Mouse (Mus musculus): ENCODE measurements around the gene Bnipl.
"Not testable (repeated sequence)": the region's sequence is repeated elsewhere in the genome, so short reads cannot be mapped to it uniquely, and the experiment has no call there.

The Bnipl gene

DNA sequence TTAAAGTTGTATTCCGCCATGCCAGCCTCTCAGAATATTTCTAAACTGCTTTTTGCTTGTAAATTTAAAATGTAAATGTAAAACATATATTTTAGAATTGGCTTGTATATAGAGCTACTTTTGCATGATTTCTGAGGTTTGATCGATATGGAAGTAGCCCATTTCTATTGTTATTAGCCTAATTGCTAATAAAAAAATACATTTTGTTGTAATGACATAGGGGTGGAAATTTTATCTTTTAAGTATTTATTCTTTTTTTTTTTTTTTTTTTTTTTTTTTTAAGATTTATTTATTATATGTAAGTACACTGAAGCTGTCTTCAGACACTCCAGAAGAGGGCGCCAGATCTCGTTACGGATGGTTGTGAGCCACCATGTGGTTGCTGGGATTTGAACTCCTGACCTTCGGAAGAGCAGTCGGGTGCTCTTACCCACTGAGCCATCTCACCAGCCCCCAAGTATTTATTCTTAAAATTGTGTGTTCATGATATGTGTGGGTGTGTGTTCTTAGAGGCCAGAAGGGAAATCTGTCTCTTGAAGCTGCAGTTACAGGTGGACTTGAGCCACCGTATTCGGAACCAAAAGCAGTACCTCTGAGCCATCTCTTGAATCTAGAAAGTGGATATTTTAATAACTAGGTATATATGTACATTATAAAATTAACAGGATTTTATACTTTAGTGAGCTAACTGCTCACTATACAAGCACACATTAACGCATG is 37.9 kb downstream of the Bnipl start:
- DNase-seq (ENCODE audit: extremely low spot score), result not testable (repeated sequence)

DNA sequence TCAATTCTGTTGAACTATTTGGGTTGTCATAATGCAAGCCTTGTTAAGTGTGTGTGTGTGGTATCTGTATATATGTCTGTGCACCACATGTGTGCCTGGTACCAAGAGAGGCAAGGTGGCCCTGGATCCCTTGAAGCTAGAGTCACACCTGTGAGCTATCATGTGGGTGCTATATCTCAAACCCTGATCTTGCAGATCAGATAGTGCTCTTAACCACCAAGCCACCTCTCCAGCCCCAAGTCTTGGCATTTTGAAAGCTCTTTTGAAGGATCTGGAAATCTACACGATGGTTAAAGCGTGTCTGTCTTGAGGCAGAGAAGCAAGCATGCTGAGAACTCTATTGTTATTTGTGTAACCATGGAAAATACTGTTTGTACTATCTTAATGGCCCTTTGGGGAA is 40.4 kb downstream of the Bnipl start:
- DNase-seq (ENCODE audit: extremely low spot score), result no peak

DNA sequence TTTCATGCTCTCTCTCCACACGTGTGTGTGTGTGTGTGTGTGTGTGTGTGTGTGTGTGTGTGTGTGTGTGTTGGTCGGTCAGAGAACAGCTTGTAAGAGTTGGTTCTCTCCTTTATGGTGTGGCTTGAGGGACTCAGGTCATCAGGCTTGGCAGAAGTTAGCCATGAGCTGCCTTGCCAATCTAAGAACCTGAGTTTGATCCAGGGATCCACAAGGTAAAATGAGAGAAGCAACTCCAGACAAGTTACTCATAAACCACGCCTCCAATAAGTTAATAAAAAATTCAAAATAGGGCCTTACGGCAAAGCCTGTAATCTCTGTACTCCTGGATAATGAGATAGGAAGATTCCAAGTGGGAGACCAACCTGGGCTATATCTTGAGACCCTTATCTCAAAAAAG is 42.7 kb downstream of the Bnipl start:
- no peak for DNase-seq (ENCODE audit: extremely low spot score)

DNA sequence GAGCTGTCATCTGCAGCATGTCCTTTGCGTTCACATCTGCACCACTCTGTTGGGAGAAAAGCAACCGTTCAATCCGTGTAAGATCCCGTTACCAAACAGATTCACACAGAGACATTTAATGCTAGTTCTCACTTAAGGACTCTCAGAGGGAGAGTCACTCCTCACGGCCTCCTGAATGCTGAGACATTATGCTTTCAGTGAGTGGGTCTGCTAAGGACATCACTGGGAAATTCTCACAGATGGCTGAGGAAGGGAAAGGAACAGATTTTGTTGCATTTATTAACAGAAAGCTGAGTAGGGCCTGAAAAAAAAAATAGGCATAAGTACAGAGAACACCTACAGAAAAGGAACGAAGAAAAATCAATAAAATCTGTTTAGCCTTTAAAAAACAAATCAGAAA is 47.1 kb downstream of the Bnipl start:
- DNase-seq (ENCODE audit: extremely low spot score), result no peak

GRCm38 (mm10) chr3:95200562-95200961 is 50.4 kb downstream of the Bnipl start:
- DNase-seq (ENCODE audit: extremely low spot score), result no peak

- no peak for DNase-seq (ENCODE audit: extremely low spot score)
Observed at GRCm38 (mm10) chr3:95200132-95200531, 50.9 kb downstream of the Bnipl start.

GRCm38 (mm10) chr3:95199101-95199500 is 51.9 kb downstream of the Bnipl start:
- DNase-seq (ENCODE audit: extremely low spot score), result no peak

DNA sequence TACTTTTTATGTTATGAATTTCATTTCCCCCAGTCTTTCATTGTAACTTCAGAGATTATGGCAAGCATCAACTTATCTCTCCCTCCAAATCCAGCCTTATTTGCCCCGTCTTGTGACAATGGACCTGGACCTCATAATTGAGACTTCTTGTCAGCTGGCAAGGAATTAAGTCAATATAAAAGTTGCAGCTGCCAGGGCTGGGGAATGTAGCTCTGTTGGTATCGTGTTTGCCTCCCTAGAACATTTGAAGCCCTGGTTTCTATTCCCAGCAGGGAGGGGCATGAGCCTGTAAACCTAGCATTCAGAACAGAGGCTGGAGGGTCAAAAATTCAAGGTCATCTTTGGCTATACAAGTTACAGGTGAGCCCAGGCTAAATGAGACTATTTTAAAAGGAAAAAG is 55.2 kb downstream of the Bnipl start:
- DNase-seq (ENCODE audit: extremely low spot score), result no peak

- DNase-seq (ENCODE audit: extremely low spot score), result no peak
Observed at GRCm38 (mm10) chr3:95194721-95195135, 56.3 kb downstream of the Bnipl start.
